Mouse (Mus musculus) adrenal gland, postnatal 14 days (tissue): ENCODE measurements around the gene Mcm5. TPM values are rescaled to one million over a fixed set of nuclear protein-coding genes. Genes with fewer than 3 reads are reported as not detected.

ENCODE experiments used
- DNase-seq: peaks from one replicate; pipeline ENCODE4 v3.0.0; 2021; ENCODE audit warnings: mixed read lengths
- total RNA-seq: library from RNA; stranded (reverse); gene quantifications from 2 replicates; pipeline ENCODE4 v1.2.3, GENCODE M21; 2021

The Mcm5 gene
- total RNA-seq, 1 experiment from 2014 or later = 33.0 TPM

GRCm38 (mm10) chr8:75157471-75158230 lies 48.3 kb downstream of the Mcm5 start:
- no peak for DNase-seq

- DNase-seq = peak; percentile 6
Observed at GRCm38 (mm10) chr8:75169363-75169762, 60.0 kb downstream of the Mcm5 start.

GRCm38 (mm10) chr8:75172009-75172685 lies 62.8 kb downstream of the Mcm5 start:
- DNase-seq = no peak

Other genes with a start within 250 kb of the Mcm5 start
- gene Isx, start 236.4 kb upstream of the Mcm5 start, total RNA-seq = 0.19 TPM in 1 of 2 replicates, not detected in the other
- gene Hmgxb4, start 116.2 kb upstream of the Mcm5 start, total RNA-seq = 18.3 and 23.2 TPM in 2 replicates
- gene Tom1, start 75.9 kb upstream of the Mcm5 start, total RNA-seq = 37.0 and 40.1 TPM in 2 replicates
- 26.0 and 33.3 TPM in 2 replicates for gene Hmox1, start 15.9 kb upstream of the Mcm5 start, total RNA-seq
- gene Rasd2, start 104.4 kb downstream of the Mcm5 start, total RNA-seq = 1.6 and 2.0 TPM in 2 replicates